Mouse (Mus musculus) testis, postnatal 10 days (tissue): Measurements from ENCODE around the gene Flywch1.

Experiments
- DNase-seq: peaks from one replicate; pipeline ENCODE4 v3.0.0; 2021; ENCODE audit warnings: low spot score

The Flywch1 gene

DNA sequence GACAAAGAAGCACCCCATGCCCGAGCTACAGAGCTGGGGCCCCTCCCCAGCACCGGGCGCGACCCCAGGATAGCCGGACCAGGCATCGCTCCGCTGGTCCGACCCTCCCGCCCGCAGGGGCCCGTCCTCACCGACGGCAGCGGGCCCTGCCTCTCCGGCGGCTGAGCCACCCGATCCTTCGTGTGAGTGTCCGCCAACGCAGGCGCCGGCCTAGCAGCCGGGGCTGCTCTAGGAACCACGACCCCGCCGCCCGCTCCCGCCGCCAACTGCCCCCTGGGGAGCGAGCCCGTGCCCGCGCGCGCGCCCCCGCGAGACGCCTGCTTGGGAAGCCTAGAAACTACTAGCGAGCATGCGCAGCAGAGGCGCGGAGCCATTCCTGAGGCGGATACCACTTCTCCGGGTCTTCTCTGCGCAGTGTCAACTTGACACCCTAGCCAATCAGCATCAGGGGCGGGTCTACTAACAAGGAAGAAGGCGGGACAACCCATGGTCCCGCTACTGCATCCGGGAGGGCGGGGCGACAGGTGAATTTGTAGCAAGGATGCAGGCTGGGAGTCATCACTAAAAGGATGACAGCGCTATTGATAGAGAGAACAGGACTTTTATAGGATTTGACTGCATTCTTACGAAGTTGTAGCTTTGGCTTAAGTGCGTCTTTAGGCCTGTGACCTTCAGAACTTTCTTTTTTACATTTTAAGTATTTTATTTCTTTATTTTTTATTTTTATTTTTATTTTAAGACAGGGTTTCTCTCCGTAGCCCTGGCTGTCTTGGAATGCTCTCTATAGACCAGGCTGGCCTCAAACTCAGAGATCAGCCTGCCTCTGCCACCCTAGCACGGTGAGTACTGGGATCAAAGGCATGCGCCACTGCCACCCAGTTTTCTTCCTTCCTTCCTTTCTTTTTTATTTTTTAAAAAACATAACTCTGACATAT, at the start of gene Flywch1:
Flywch1 (minus strand) TSS at position 319 of the 935 bp plus-strand sequence.
- peak; percentile 99 for DNase-seq

DNA sequence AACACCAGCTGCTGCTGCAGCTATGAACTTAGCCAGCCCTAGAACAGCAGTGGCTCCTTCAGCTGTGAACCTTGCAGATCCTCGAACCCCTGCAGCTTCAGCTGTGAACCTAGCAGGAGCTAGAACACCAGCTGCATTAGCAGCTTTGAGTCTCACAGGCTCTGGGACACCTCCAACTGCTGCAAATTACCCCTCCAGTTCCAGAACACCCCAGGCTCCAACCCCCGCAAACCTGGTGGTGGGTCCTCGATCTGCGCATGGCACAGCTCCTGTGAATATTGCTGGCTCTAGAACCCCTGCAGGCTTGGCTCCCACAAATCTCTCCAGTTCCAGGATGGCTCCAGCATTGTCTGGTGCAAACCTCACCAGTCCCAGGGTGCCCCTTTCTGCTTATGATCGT, 49.3 kb upstream of the Flywch1 start:
- no peak for DNase-seq

DNA sequence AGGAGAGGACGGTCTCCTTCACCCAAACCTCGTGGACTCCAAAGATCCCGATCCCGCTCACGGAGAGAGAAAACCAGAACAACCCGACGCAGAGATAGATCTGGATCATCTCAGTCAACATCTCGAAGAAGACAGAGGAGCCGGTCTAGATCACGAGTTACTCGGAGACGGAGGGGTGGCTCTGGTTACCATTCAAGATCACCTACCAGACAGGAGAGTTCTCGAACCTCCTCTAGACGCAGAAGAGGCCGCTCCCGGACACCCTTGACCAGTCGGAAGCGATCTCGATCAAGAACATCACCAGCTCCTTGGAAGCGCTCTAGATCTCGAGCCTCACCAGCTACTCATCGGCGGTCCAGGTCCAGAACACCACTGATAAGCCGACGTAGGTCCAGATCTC, 47.8 kb upstream of the Flywch1 start:
- peak; percentile 49 for DNase-seq

DNA sequence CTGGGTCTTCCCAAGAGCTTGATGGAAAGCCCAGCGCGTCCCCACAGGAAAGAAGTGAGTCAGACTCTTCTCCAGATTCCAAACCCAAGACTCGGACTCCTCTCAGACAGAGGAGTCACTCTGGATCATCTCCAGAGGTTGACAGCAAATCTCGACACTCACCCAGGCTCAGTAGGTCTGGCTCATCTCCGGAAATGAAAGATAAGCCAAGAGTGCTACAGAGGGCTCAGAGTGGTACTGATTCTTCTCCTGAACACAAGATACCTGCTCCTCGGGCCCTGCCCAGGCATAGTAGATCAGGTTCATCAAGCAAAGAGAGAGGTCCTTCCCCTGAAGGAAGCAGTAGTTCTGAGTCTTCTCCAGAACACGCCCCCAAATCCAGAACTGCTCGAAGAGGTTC, 47.2 kb upstream of the Flywch1 start:
- no peak for DNase-seq

GRCm38 (mm10) chr17:23815641-23816040, 44.2 kb upstream of the Flywch1 start:
- no peak for DNase-seq

GRCm38 (mm10) chr17:23807918-23808317, 36.5 kb upstream of the Flywch1 start:
- DNase-seq: no peak

- DNase-seq: peak; percentile 66
These were observed 35.5 kb upstream of the Flywch1 start for GRCm38 (mm10) chr17:23806867-23807266.

DNA sequence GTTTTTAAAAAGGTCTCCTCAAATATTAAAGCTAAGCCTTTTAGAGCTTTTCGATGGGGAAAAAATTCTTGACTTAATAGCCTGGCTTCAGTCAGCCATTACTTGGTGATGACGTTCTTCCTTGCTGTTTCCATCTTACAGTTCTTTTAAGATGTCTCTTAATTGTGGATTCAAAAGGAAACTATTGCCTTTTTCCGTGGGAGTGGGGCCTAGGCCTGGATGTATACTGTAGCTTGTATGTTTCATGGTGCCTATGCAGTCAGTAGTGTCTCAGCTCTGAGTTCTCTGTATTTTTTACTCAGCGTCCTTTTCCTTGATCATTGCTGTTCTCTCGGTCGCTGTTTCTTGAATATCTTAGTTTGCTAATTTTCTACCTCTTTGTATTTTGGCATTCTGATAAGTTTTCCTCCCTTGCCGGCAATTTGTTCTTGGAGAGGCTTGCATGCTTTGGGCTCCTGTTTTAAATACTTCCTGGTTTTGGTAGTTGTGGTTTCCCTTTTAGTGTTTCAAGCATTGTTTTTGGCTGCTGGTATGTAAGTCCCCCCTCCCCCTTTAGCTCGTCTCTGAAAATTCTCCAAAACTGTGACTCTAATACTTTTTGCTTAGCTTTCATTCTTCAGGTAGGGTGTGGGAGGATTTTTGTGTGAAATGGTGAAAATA, 33.2 kb upstream of the Flywch1 start:
- no peak for DNase-seq

- DNase-seq: peak; percentile 96
These were observed 32.1 kb upstream of the Flywch1 start for GRCm38 (mm10) chr17:23803366-23804041.

DNA sequence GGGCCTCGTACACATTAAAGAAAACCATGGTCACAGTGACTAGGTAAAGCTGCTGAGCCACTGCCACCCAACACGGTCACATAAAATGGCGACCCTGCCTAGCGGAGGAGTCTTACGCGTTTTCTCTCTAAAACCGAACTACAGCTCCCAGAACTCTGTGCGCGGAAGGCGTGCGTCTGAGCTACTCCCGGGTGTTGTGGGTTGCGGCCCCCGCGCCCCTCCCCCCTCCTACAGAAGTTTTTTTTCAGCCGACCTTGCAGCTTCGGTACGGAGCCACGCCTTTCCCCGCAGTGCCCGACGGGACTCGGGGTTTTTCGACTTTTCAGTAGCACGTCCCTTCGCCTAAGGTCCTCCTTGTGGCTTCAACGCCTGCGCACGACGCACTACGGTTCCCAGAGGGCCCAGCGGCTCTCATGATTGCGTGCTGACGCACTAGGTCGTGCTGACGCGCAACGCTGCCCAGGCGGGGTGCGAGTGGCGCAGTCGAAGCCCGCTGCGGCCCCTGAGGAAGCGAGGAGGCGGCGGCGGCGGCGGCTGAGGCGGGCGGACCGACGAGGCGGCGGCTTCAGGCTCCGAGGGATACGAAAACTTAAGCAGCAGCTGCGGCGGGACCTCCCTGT, 31.5 kb upstream of the Flywch1 start:
- peak; percentile 97 for DNase-seq

DNA sequence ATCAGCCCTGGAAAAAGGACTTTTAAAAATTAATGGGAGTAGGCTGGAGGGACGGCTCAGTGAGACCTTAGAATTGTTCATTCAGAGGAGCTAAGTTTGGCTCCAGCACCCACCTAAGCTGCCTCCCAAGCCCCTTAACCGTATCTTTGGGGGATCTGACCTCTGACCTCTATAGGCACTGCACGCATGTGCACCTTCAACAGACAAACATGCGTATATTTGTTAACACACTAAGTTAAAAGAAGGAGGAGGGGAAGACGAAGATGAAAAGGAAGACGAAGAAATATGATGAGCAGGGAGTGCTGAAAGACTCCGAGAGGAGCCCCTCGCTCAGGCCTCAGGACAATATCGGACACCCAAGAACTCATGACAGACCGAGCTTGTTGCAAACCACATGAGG, 30.2 kb upstream of the Flywch1 start:
- DNase-seq: no peak

DNA sequence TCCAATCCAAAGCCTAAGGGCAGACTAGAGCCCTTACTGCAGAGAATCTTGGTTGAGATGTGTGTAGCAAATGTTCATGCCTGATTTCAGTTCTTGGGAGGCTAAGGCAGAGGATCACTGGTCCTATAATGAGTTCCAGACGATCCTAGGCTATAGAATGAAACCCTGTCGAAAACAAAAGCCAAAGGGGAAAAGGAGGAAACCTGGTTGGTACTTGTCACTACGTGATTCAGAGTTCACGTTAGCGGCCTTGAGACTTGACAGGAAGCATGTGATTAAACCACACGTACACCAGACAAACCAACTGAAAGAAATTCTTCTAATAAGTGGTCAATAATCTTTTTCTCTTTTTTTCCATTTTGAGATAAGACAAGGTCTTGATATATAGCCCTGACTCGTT, 25.9 kb upstream of the Flywch1 start:
- no peak for DNase-seq

GRCm38 (mm10) chr17:23795323-23795722, 23.9 kb upstream of the Flywch1 start:
- DNase-seq: no peak

- DNase-seq: no peak
These were observed 19.6 kb upstream of the Flywch1 start for GRCm38 (mm10) chr17:23791079-23791357.

- peak; percentile 78 for DNase-seq
These were observed 19.1 kb upstream of the Flywch1 start, which contains the start of gene Srrm2 for GRCm38 (mm10) chr17:23790269-23791078. Gene Srrm2, plus strand, starts transcription at chr17:23790532.

- DNase-seq: no peak
These were observed 18.4 kb upstream of the Flywch1 start for GRCm38 (mm10) chr17:23789749-23790268.

DNA sequence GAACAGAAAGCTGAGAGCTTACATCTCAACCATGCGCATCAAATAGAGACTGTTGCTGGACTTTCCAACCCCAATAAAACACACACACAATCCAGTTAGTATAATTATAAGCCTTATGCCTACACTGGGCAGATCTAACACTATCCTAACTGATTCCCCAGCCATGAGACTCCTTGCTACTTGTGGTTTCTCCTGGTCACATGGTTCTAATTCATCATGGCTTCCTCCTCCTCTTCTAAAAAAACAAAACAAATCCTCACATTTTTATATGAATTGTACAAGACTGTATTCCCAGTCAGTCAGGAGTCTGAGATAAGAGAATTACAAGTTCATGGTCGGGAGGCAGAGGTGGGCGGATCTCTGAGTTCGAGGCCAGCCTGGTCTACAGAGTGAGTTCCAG, 17.6 kb upstream of the Flywch1 start:
- no peak for DNase-seq

- no peak for DNase-seq
These were observed 15.1 kb upstream of the Flywch1 start for GRCm38 (mm10) chr17:23786510-23786931.

- peak; percentile 88 for DNase-seq
These were observed 14.4 kb upstream of the Flywch1 start, which contains the start of gene Flywch2 for GRCm38 (mm10) chr17:23785561-23786471. Gene Flywch2, minus strand, starts transcription at chr17:23786081.

DNA sequence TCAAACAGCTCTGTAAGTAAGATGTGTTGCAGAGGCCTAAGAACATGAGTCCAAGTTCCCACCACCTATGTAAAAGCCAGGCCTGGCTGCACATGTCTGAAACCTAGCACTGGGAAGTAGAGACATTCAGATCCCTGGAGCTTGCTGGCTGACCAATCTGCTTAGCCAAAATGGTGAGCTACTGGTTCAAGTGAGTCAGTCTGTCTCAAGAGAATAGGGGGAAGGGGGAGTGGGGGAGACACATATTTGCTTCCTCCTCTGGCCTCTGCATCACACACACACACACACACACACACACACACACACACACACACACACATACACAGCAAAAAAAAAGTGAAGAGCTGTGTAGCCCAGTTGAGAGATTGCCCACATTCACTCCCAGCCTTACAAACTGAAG, 11.9 kb upstream of the Flywch1 start:
- DNase-seq: no peak
